Mouse (Mus musculus) liver, embryonic 12.5 days (tissue): ENCODE data around the gene Pi4k2a. TPM values are rescaled to one million over a fixed set of nuclear protein-coding genes. Genes with fewer than 3 reads are reported as not detected.
"Not testable (repeated sequence)": the region's sequence is repeated elsewhere in the genome, so short reads cannot be mapped to it uniquely, and the experiment has no call there.

Experiments used
- ATAC-seq: fragments of 200-750 bp; cut with Nextera tagmentation; 2 replicates; pipeline ENCODE4 v1.8.0; 2017; ENCODE audit warnings: moderate number of reproducible peaks, mild to moderate bottlenecking, moderate library complexity
- H3K27ac ChIP-seq: fragments of 300-500 bp; sonication (generic); 2 replicates; pipeline ENCODE4 v1.5.1; 2016; ENCODE audit warnings: mild to moderate bottlenecking
- H3K27me3 ChIP-seq: fragments of 300-500 bp; sonication (generic); replicated peaks from 2 replicates; pipeline ENCODE4 v1.6.1; 2016; ENCODE audit warnings: mild to moderate bottlenecking, moderate library complexity
- H3K36me3 ChIP-seq: fragments of 300-500 bp; sonication (generic); 2 replicates; pipeline ENCODE4 v1.6.1; 2016; ENCODE audit warnings: mild to moderate bottlenecking, moderate library complexity
- H3K4me1 ChIP-seq: fragments of 300-500 bp; sonication (generic); 2 replicates; pipeline ENCODE4 v1.6.1; 2016
- H3K4me2 ChIP-seq: fragments of 300-500 bp; sonication (generic); 2 replicates; pipeline ENCODE4 v1.6.1; 2016; ENCODE audit warnings: mild to moderate bottlenecking, moderate library complexity
- H3K4me3 ChIP-seq: fragments of 300-500 bp; sonication (generic); 2 replicates; pipeline ENCODE4 v1.5.1; 2016; ENCODE audit warnings: mild to moderate bottlenecking, moderate library complexity
- H3K9ac ChIP-seq: fragments of 300-500 bp; sonication (generic); 2 replicates; pipeline ENCODE4 v1.6.1; 2016; ENCODE audit warnings: mild to moderate bottlenecking, moderate library complexity
- H3K9me3 ChIP-seq: fragments of 300-500 bp; sonication (generic); replicated peaks from 2 replicates; pipeline ENCODE4 v1.6.1; 2016; ENCODE audit warnings: mild to moderate bottlenecking, moderate library complexity
- WGBS: fragments of 180-500 bp; shearing (Covaris S2); methylation state at CpG from one replicate; pipeline ENCODE4 v1.1.7; 2016; ENCODE audit not compliant: insufficient replicate concordance; 5-methylcytosine and 5-hydroxymethylcytosine counted together
- polyA plus RNA-seq: library from polyadenylated mRNA; unstranded; fragments of >200 nt; fragmentation: Nextera tagmentation; extraction: Ambion mirVana; gene quantifications from 2 replicates; pipeline ENCODE4 v1.2.1, GENCODE M21; 2016

Gene Pi4k2a
- polyA plus RNA-seq, 1 experiment from 2014 or later = 17.3 TPM

DNA sequence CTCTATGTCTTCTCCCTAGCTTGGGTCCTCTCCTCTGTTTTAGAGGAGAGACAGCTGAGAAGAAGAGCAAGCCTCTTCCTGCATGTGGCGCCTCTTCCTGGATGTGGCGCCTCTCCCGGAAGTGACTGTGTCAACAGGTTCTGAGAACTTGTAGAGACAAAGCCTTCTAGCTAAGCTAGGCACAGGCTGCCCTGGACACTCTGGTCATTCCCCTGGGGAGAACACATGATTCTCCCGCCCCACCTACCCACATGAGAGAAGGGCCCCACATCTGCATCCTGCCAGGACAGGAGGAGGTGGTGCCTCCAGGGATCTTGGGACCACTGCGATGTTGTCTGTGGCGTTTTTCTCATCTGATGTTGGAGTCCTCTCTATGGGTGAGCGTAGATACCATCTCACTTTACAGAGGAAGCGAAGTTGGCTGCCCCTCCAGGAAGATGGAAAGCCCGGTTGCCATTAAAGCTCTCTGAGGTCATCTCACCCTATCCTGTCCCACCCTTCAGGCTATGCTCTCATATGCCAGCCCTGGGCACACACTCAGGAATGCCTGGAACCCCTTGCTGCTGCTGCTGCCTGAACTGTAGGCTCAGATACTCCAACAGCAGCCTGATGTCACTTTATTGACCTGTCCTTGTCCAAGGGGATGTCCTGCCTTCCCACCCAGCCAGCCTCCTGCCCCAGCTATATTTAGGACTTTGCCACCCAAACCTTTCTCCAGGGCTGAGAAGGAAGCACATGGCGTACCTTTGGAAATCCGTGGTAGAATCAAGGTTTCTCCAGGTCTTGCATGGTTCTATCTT lies 21.6 kb upstream of the Pi4k2a start:
- no peak overlapping the region for H3K9ac ChIP-seq
- peaks cover 4% of the 10 kb centered on the region; the same call in 1 of the 2 replicates for H3K4me1 ChIP-seq
- no peaks in the 10 kb centered on the region for H3K27me3 ChIP-seq
- H3K27ac ChIP-seq = no peak overlapping the region
- peaks cover 6% of the 10 kb centered on the region; the same call in 1 of the 2 replicates for H3K36me3 ChIP-seq
- H3K4me3 ChIP-seq = no peak overlapping the region
- H3K9me3 ChIP-seq = no peaks in the 10 kb centered on the region
- WGBS = 61% methylated on average over 11 of the region's 11 CpGs
- H3K4me2 ChIP-seq = no peak overlapping the region
- ATAC-seq = no peak

DNA sequence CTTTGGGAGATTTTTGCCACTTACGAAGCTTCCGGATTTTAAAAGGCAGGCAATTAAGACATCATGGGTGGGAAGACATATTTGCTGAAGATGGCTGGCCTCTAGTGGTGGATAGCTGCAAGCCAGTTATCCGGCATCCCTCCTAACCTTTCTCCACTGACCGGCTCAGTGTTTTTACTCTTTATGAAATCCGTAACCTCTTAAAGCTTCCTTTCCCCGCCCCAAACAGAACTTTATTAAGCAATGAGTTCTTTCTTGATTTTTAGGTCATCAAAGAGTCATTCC lies 21.1 kb upstream of the Pi4k2a start:
- WGBS = 71% methylated on average over 6 of the region's 6 CpGs
- no peaks in the 10 kb centered on the region for H3K9me3 ChIP-seq
- H3K4me2 ChIP-seq = no peak overlapping the region
- H3K36me3 ChIP-seq = peaks cover 6% of the 10 kb centered on the region; the same call in 1 of the 2 replicates
- no peak for ATAC-seq
- no peak overlapping the region for H3K9ac ChIP-seq
- no peak overlapping the region for H3K4me3 ChIP-seq
- H3K4me1 ChIP-seq = peaks cover 4% of the 10 kb centered on the region; the same call in 1 of the 2 replicates
- no peaks in the 10 kb centered on the region for H3K27me3 ChIP-seq
- H3K27ac ChIP-seq = no peak overlapping the region

DNA sequence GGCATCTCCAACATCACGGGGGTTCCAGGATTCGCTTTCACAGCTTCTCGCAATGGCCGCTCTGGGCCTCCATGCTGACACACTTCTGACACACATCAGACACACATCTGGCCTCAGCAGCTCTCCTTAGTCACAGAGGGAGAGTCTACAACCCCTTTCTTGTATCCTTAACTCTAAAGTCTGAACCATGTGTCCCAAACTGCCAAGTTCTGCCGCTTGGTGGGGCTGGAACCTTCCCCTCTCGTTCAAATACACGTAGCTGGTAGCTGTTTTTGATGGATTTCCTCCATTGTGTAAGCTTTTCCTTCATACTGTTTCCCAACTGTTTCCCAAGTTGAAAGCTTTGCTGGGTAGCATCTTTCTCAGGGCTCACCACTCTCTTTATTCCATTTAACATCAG lies 19.0 kb upstream of the Pi4k2a start:
- Histone ChIP-seq H3K4me3 (no peak overlapping the region), H3K4me1 (peaks cover 4% of the 10 kb centered on the region; the same call in 1 of the 2 replicates), H3K9me3 (no peaks in the 10 kb centered on the region), H3K9ac (no peak overlapping the region), H3K27me3 (no peaks in the 10 kb centered on the region), H3K27ac (peak overlapping the region; percentile 28), H3K36me3 (peaks cover 6% of the 10 kb centered on the region; the same call in 1 of the 2 replicates), H3K4me2 (no peak overlapping the region)
- no peak for ATAC-seq
- 71% methylated on average over 7 of the region's 7 CpGs for WGBS

DNA sequence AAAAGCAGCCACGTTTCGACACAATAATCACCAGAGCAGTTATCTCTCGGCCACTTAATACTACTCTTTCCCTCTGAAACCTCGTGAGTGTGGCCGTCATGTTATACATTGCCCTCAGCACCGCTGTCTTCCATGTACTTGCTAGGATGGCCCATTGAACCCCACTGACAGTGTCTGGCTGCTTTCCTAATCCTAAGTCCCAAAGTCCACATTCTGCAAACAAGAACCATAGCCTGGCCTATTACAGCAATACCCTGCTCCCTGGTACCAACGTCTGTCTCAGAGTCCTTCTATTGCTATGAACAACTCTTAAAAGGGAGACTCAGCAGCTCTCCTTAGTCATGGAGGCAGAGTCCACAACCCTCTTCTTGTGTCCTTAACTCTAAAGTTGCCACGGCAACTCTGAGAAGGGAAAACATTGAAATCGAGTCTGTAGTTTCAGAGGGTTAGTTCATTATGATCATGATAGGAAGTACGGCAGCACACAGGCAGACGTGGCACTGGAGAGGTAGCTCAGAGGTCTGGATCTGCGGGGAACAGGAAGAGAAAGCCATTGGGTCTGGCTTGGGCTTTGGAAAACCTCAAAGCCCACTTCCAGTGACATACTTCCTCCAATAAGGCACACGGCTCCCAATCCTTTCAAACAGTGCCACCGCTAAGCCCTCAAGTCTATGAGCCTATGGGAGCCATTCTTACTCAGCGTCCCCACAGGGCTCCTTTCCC lies 18.2 kb upstream of the Pi4k2a start:
- WGBS = 62% methylated on average over 15 of the region's 15 CpGs
- Histone ChIP-seq H3K4me2 (no peak overlapping the region), H3K4me3 (no peak overlapping the region), H3K9me3 (no peaks in the 10 kb centered on the region), H3K27me3 (no peaks in the 10 kb centered on the region), H3K27ac (peak overlapping the region; percentile 75), H3K36me3 (0 out of 2 replicates have a peak, but pooled peaks cover 3% of the 10 kb centered on the region), H3K9ac (no peak overlapping the region), H3K4me1 (peaks cover 4% of the 10 kb centered on the region; the same call in 1 of the 2 replicates)
- peak; percentile 73 for ATAC-seq

GRCm38 (mm10) chr19:42072802-42073201 lies 17.5 kb upstream of the Pi4k2a start:
- Histone ChIP-seq H3K9me3 (no peaks in the 10 kb centered on the region), H3K4me1 (peaks cover 4% of the 10 kb centered on the region; the same call in 1 of the 2 replicates), H3K36me3 (0 out of 2 replicates have a peak, but pooled peaks cover 3% of the 10 kb centered on the region), H3K4me2 (no peak overlapping the region), H3K27me3 (no peaks in the 10 kb centered on the region), H3K9ac (no peak overlapping the region), H3K27ac (peak overlapping the region; percentile 75), H3K4me3 (no peak overlapping the region)
- 74% methylated on average over 7 of the region's 7 CpGs for WGBS
- no peak for ATAC-seq

- Histone ChIP-seq H3K4me1 (peaks cover 22% of the 10 kb centered on the region), H3K4me2 (no peak overlapping the region), H3K27me3 (no peaks in the 10 kb centered on the region), H3K27ac (no peak overlapping the region), H3K36me3 (0 out of 2 replicates have a peak, but pooled peaks cover 3% of the 10 kb centered on the region), H3K9ac (no peak overlapping the region), H3K4me3 (no peak overlapping the region), H3K9me3 (no peaks in the 10 kb centered on the region)
- no peak for ATAC-seq
- WGBS = 70% methylated on average over 2 of the region's 2 CpGs
These were observed 15.2 kb upstream of the Pi4k2a start for GRCm38 (mm10) chr19:42075051-42075450.

- Histone ChIP-seq H3K4me3 (no peak overlapping the region), H3K4me2 (no peak overlapping the region), H3K27me3 (no peaks in the 10 kb centered on the region), H3K36me3 (no peaks in the 10 kb centered on the region), H3K4me1 (peaks cover 29% of the 10 kb centered on the region), H3K9me3 (no peaks in the 10 kb centered on the region), H3K9ac (no peak overlapping the region), H3K27ac (no peak overlapping the region)
- 86% methylated on average over 16 of the region's 16 CpGs for WGBS
- ATAC-seq = no peak
These were observed 14.3 kb upstream of the Pi4k2a start for GRCm38 (mm10) chr19:42075992-42076391.

GRCm38 (mm10) chr19:42078566-42078965 lies 11.7 kb upstream of the Pi4k2a start:
- Histone ChIP-seq H3K4me1 (peaks cover 26% of the 10 kb centered on the region), H3K9ac (no peak overlapping the region), H3K4me2 (0 out of 2 replicates have a peak overlapping the region, but pooled peaks have one; percentile 28), H3K27ac (0 out of 2 replicates have a peak overlapping the region, but pooled peaks have one; percentile 20), H3K9me3 (no peaks in the 10 kb centered on the region), H3K27me3 (no peaks in the 10 kb centered on the region), H3K36me3 (no peaks in the 10 kb centered on the region), H3K4me3 (no peak overlapping the region)
- WGBS = 79% methylated on average over 8 of the region's 8 CpGs
- no peak for ATAC-seq

DNA sequence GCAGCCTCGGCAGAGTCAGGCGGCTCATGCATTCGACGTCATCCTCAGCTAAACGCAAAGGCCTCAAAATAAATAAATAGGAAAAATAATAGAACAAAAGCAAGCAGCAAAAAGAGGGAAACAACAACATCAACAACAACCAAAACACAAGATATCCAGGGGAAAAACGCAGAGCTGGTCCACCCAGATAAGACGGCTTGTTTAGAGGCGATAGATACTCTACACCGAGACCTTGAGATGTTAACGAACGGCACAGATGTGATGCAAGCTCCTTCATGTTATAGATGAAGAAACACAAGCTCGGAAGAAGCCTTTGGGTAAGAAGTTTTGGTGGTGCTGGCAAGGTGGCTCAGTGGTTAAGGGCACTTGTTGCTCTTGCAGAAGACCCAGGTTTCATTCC lies 11.3 kb upstream of the Pi4k2a start:
- Histone ChIP-seq H3K4me2 (peak overlapping the region; percentile 28; the same call in 1 of the 2 replicates), H3K27ac (peak overlapping the region; percentile 39; the same call in 1 of the 2 replicates), H3K4me1 (peaks cover 26% of the 10 kb centered on the region), H3K36me3 (no peaks in the 10 kb centered on the region), H3K9ac (no peak overlapping the region), H3K9me3 (no peaks in the 10 kb centered on the region), H3K27me3 (no peaks in the 10 kb centered on the region), H3K4me3 (no peak overlapping the region)
- no peak; the same call in 1 of the 2 replicates for ATAC-seq
- 64% methylated on average over 12 of the region's 12 CpGs for WGBS

DNA sequence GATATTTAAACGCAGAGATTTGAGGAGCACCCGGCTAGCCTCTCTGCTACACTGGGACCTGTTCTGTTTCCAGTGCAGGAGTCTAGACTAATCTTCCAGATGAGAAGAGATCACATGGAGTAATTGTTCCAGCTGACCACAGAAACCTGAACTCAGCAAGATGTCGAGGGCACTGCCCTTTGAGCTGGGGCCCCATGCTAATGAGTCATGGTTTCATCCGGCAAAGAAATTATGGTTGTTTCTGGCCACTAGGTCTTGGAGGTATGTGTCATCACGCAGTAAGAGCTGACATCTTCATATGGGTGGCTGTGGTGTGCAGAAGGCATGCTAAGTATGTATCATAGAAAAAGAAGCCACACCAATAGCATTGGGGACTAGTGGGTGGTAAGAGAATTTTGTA lies 10.3 kb upstream of the Pi4k2a start:
- Histone ChIP-seq H3K9me3 (no peaks in the 10 kb centered on the region), H3K4me1 (peaks cover 26% of the 10 kb centered on the region), H3K4me2 (no peak overlapping the region), H3K9ac (no peak overlapping the region), H3K36me3 (no peaks in the 10 kb centered on the region), H3K4me3 (no peak overlapping the region), H3K27me3 (no peaks in the 10 kb centered on the region), H3K27ac (no peak overlapping the region)
- no peak for ATAC-seq
- WGBS = 68% methylated on average over 5 of the region's 5 CpGs

DNA sequence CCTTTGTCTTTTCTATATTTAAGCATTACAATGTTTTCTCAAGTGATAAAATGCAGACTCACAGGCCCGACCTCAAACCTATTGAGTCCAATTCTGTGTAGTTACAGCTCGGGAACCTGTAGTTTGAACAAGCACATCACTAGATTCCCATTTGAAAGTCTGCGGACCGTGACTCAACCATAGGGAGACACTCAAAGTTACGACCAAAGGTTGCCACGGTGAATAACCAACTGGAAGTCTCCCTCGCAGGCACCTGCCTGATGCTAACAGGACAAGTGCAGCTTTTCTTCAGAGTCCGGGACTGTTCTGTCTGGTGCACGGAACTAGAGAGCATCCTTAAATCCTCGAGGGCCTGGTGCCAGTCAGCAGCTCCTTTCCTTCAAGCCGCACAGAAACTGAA lies 9.8 kb upstream of the Pi4k2a start:
- H3K27ac ChIP-seq = no peak overlapping the region
- no peak for ATAC-seq
- no peak overlapping the region for H3K9ac ChIP-seq
- H3K36me3 ChIP-seq = no peaks in the 10 kb centered on the region
- no peak overlapping the region for H3K4me3 ChIP-seq
- peaks cover 27% of the 10 kb centered on the region for H3K4me1 ChIP-seq
- no peaks in the 10 kb centered on the region for H3K27me3 ChIP-seq
- H3K9me3 ChIP-seq = no peaks in the 10 kb centered on the region
- H3K4me2 ChIP-seq = no peak overlapping the region
- 74% methylated on average over 11 of the region's 11 CpGs for WGBS

DNA sequence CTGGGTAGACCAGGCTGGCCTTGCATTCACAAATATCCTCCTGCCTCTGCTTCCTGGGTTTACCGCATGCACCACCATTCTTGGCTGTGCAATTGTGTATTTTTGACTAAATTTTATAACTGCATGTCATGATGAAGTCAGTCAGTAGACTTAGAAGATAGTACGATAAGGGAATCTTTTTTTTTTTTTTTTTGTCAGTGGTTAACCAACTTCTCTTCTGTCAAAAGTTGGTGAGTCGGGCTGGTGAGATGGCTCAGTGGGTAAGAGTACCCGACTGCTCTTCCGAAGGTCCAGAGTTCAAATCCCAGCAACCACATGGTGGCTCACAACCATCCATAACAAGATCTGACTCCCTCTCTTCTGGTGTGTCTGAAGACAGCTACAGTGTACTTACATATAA lies 8.7 kb upstream of the Pi4k2a start:
- H3K4me1 ChIP-seq = peaks cover 39% of the 10 kb centered on the region
- ATAC-seq, H3K9me3 ChIP-seq, H3K27ac ChIP-seq, H3K4me3 ChIP-seq, H3K36me3 ChIP-seq, H3K9ac ChIP-seq, H3K27me3 ChIP-seq, H3K4me2 ChIP-seq: not testable (repeated sequence)
- 72% methylated on average over 5 of the region's 5 CpGs for WGBS
